Mouse (Mus musculus) small intestine, adult 2 months (tissue): ENCODE results near the gene Gpc6. TPM values are rescaled to one million over a fixed set of nuclear protein-coding genes. Genes with fewer than 3 reads are reported as not detected.

Experiments
- H3K27ac ChIP-seq: fragments of 200-500 bp; 2 replicates; pipeline ENCODE4 v1.5.1; 2012; ENCODE audit warnings: low read depth, low read length, control low read depth, inconsistent platforms; ENCODE audit not compliant: insufficient read depth
- H3K27me3 ChIP-seq: fragments of 200-500 bp; 2 replicates; pipeline ENCODE4 v1.6.1; 2012; ENCODE audit warnings: mild to moderate bottlenecking, moderate library complexity, low read length, inconsistent platforms; ENCODE audit not compliant: control insufficient read depth, insufficient read depth
- H3K36me3 ChIP-seq: fragments of 200-500 bp; 2 replicates; pipeline ENCODE4 v1.6.1; 2012; ENCODE audit warnings: mild to moderate bottlenecking, low read length, control low read depth, inconsistent platforms; ENCODE audit not compliant: control insufficient read depth, insufficient read depth
- H3K4me1 ChIP-seq: fragments of 200-500 bp; 2 replicates; pipeline ENCODE4 v1.6.1; 2012; ENCODE audit warnings: low read length, inconsistent platforms, mixed read lengths; ENCODE audit not compliant: control insufficient read depth, insufficient read depth, insufficient read length
- H3K4me3 ChIP-seq: fragments of 200-500 bp; 2 replicates; pipeline ENCODE4 v1.5.1; 2012; ENCODE audit warnings: low read depth, mild to moderate bottlenecking, control low read depth, inconsistent platforms, low read length, moderate library complexity
- CTCF ChIP-seq: fragments of 200-500 bp; IDR thresholded peaks from 2 replicates; pipeline ENCODE4 v1.5.1; 2012; ENCODE audit warnings: low read depth, mild to moderate bottlenecking, control low read depth, inconsistent platforms, low read length, moderate library complexity, mixed read lengths; ENCODE audit not compliant: insufficient replicate concordance, insufficient read length; ENCODE audit errors: extremely low read depth
- POLR2A ChIP-seq: fragments of 200-500 bp; IDR thresholded peaks from 2 replicates; pipeline ENCODE4 v1.6.1; 2012; ENCODE audit warnings: low read depth, mild to moderate bottlenecking, control low read depth, inconsistent platforms, low read length, moderate library complexity
- WGBS: fragments of 180-500 bp; shearing (Covaris S2); methylation state at CpG from one replicate; pipeline ENCODE4 v1.1.7; 2018; 5-methylcytosine and 5-hydroxymethylcytosine counted together
- polyA plus RNA-seq: library from polyadenylated mRNA; depleted of rRNA; stranded (reverse); fragments of >200 nt; gene quantifications from 2 replicates; pipeline ENCODE4 v1.2.3, GENCODE M21; 2012

The Gpc6 gene
- polyA plus RNA-seq, 1 experiment = 0.81 TPM

DNA sequence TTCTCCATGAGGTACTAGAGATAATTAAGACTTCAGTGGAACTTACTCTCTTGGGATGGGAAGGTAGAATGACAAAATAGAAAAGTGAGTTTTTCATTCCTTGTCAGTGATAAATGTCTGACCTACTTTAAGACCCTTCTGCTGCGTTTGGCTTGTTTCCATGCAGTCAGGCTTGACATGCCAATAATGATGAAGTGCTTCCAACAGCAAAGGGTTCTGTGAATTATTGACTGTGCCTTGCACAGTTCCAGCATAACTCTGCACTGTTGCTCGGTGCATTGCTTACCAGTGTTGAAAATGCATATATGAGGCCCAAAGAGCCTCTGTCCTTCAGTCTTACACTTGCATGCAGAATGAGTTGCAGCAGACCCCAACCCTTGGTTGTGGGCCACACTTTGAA, 548.3 kb downstream of the Gpc6 start:
- Histone ChIP-seq H3K36me3 (no peaks in the 10 kb centered on the region), H3K4me3 (no peak overlapping the region), H3K27me3 (no peaks in the 10 kb centered on the region), H3K27ac (no peak overlapping the region), H3K4me1 (no peaks in the 10 kb centered on the region)
- TF ChIP-seq CTCF (no peak), POLR2A (no peak)
- WGBS = 60% methylated on average over 2 of the region's 2 CpGs

DNA sequence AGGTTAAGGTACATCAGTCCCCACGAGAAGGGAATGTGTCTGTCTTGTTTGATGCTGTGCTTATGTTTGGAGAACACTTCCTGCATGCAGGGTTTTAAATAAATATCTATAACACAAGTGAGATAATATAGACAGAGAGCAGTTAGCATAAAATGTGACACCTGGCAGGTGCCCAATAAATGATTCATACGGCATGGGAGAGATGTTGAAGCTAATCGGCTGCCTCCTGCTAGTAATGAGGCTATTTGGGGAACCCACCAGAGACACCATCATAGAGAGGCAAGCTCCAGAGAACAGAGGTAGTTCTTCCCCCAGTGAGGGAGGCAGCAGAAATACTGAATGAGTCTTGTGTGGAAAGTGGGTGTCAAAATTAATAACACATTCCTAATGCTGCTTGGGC, 553.8 kb downstream of the Gpc6 start:
- TF ChIP-seq CTCF (no peak), POLR2A (no peak)
- Histone ChIP-seq H3K36me3 (no peaks in the 10 kb centered on the region), H3K4me3 (no peak overlapping the region), H3K27me3 (no peaks in the 10 kb centered on the region), H3K4me1 (no peaks in the 10 kb centered on the region), H3K27ac (no peak overlapping the region)
- 45% methylated on average over 3 of the region's 3 CpGs for WGBS

DNA sequence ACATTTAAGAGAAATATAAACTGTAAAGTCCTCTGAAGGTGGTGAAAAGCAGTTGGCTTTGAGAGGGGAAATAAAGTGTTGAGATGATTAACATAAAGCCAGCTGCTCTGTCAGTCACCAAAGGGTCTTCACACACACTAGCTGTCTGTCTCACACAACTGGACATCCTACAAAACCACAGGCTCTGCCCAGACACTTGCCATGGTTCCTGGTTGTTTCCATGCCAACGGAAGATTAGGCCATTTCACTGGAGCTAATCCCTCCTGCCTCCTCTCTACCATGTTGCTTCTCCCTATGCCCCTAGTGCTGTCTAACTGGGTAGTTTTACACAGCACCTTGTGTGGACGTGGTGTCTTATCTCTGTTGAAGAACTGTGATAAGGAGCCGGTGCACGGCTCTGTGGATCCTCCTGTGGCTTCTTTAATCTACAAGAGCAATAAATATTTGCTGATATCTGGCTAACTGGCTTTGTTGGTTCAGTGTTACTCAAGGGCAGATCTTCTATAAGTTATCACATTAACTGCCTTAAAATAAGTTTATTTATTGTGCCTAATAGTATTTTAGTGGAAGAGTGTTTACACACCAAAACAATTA, 562.1 kb downstream of the Gpc6 start:
- H3K4me3 ChIP-seq = no peak overlapping the region
- TF ChIP-seq POLR2A (no peak), CTCF (no peak)
- no peaks in the 10 kb centered on the region for H3K4me1 ChIP-seq
- H3K27me3 ChIP-seq = no peaks in the 10 kb centered on the region
- no peaks in the 10 kb centered on the region for H3K36me3 ChIP-seq
- H3K27ac ChIP-seq = no peak overlapping the region
- WGBS = 43% methylated on average over 4 of the region's 4 CpGs

DNA sequence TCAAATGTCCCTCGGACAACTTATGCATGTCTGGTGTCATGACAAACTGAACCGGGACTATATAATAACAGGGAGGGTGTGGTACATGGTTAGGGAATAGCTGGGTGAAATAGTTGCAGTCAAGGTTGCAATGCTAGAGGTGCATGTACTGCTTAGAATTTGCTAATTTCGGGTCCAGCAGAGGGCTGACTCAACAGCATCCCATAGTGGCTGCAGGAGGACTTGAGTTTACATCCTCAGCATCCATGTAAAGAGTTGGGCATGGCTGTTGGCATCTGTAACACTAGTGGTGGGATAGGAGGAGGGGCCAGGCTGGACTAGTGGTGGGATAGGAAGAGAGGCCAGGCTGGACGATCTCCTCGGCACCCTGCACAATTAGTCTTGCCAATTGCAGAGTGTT, 565.4 kb downstream of the Gpc6 start:
- no peak overlapping the region for H3K4me3 ChIP-seq
- TF ChIP-seq POLR2A = no peak
- TF ChIP-seq CTCF = no peak
- no peaks in the 10 kb centered on the region for H3K27me3 ChIP-seq
- H3K27ac ChIP-seq = no peak overlapping the region
- H3K4me1 ChIP-seq = no peaks in the 10 kb centered on the region
- WGBS = 72% methylated on average over 5 of the region's 5 CpGs
- H3K36me3 ChIP-seq = no peaks in the 10 kb centered on the region

- TF ChIP-seq CTCF = no peak
- TF ChIP-seq POLR2A = no peak
- H3K27ac ChIP-seq = no peak overlapping the region
- H3K27me3 ChIP-seq = no peaks in the 10 kb centered on the region
- H3K4me3 ChIP-seq = no peak overlapping the region
- H3K4me1 ChIP-seq = no peaks in the 10 kb centered on the region
- 62% methylated on average over 3 of the region's 3 CpGs for WGBS
- H3K36me3 ChIP-seq = no peaks in the 10 kb centered on the region
Observed at GRCm38 (mm10) chr14:117495118-117495517, 570.0 kb downstream of the Gpc6 start.

DNA sequence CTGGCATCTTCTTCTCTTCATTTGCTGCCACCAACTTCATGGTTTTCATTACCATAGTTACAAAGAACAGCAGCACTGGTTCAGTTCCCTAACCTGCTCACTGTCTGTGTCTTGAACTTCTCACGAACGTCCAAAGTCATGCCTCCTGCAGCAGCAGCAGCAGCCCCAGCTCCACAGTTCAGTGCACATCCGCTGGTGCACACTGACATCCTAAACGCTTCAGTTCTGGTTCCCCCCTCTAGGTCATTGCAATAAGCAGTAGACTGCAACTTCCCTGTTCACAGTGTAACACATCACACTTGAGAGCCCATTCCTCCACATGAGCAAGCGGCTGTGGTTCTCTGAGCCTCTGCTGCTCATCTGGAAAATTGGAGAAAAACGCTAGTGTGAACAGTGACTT, 573.7 kb downstream of the Gpc6 start:
- TF ChIP-seq CTCF (no peak), POLR2A (no peak)
- no peaks in the 10 kb centered on the region for H3K27me3 ChIP-seq
- no peak overlapping the region for H3K27ac ChIP-seq
- H3K4me1 ChIP-seq = no peaks in the 10 kb centered on the region
- H3K4me3 ChIP-seq = no peak overlapping the region
- H3K36me3 ChIP-seq = no peaks in the 10 kb centered on the region
- 76% methylated on average over 6 of the region's 6 CpGs for WGBS

DNA sequence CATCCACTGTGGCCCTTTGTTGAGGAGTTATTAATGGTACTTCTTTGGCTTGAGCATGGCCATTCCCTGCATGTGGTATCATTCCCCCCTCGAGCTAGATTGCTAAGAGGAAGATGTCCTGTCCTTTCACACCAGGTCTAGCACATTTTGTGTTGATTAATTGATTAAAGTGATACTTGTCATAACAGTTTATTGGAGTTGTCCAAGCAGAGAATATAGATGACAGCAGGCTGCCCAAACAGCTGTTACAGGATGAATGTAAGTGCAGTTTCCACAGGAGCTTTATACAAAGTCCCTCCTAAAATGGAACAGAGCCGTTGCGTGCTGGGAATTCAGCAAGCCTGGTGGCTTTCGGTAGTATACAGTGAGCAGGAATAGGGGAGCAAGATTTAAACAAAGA, 574.2 kb downstream of the Gpc6 start:
- H3K4me1 ChIP-seq = no peaks in the 10 kb centered on the region
- no peak overlapping the region for H3K4me3 ChIP-seq
- H3K27me3 ChIP-seq = no peaks in the 10 kb centered on the region
- H3K36me3 ChIP-seq = no peaks in the 10 kb centered on the region
- WGBS = 59% methylated on average over 4 of the region's 4 CpGs
- no peak overlapping the region for H3K27ac ChIP-seq
- no peak for TF ChIP-seq CTCF
- TF ChIP-seq POLR2A = no peak

DNA sequence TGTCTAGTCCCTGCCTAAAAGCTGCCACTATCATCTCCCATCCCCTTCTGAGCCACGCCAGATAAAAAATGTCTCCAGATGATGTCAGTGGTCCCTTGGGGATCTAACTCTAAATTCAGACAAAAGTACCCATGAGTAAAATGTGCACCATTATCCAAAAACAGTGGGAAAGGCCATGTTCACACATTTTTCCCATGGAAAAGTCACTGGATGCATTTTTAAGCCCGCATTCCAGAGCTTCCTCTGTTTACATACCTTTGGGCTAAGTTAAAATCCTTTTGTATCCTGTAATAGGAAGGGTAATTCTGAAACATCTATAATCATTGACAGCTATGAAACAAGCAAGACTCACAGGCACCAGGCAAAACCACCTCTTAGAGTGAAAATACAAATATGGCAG, 589.7 kb downstream of the Gpc6 start:
- H3K4me1 ChIP-seq = no peaks in the 10 kb centered on the region
- 64% methylated on average over 2 of the region's 2 CpGs for WGBS
- no peak overlapping the region for H3K4me3 ChIP-seq
- H3K27me3 ChIP-seq = no peaks in the 10 kb centered on the region
- H3K36me3 ChIP-seq = no peaks in the 10 kb centered on the region
- TF ChIP-seq POLR2A (no peak), CTCF (no peak)
- H3K27ac ChIP-seq = no peak overlapping the region
